Mouse (Mus musculus) C2C12 (cell line): Measurements from ENCODE around the gene Pcsk5.

ENCODE experiments used
- CEBPB ChIP-seq: IDR thresholded peaks from one replicate; pipeline ENCODE4 v1.6.1; 2011; ENCODE audit warnings: low read depth, mild to moderate bottlenecking, control low read depth, moderate library complexity
- CTCF ChIP-seq: IDR thresholded peaks from one replicate; pipeline ENCODE4 v1.5.1; 2011; ENCODE audit not compliant: control insufficient read depth, insufficient read depth, insufficient read length
- FOSL1 ChIP-seq: IDR thresholded peaks from one replicate; pipeline ENCODE4 v1.8.0; 2011; ENCODE audit warnings: mild to moderate bottlenecking, low read length; ENCODE audit not compliant: poor library complexity, insufficient read depth, severe bottlenecking
- MAX ChIP-seq: IDR thresholded peaks from one replicate; pipeline ENCODE4 v1.6.1; 2011; ENCODE audit warnings: mild to moderate bottlenecking, control low read depth
- MYOD1 ChIP-seq: IDR thresholded peaks from one replicate; pipeline ENCODE4 v1.6.1; 2011; ENCODE audit warnings: low read depth; ENCODE audit not compliant: control insufficient read depth, insufficient read length
- MYOG ChIP-seq: IDR thresholded peaks from one replicate; pipeline ENCODE4 v1.6.1; 2011; ENCODE audit not compliant: control insufficient read depth, insufficient read length; ENCODE audit errors: extremely low read depth
- USF1 ChIP-seq: IDR thresholded peaks from one replicate; pipeline ENCODE4 v1.6.1; 2011; ENCODE audit warnings: low read depth, mild to moderate bottlenecking, control low read depth, moderate library complexity

- TF ChIP-seq CTCF (no peak), MAX (no peak), FOSL1 (no peak), MYOD1 (no peak), MYOG (no peak), USF1 (no peak), CEBPB (no peak)
Measured at GRCm38 (mm10) chr19:17476021-17476420, 361.4 kb downstream of the Pcsk5 start.
